Mouse (Mus musculus) frontal cortex, postnatal 36 days (tissue): ENCODE measurements at regions not wholly inside any gene's neighbourhood (a gene's known extent, or its start where the extent isn't known, plus 50 kb on each side); places are given as distances from the start of the nearest gene placed in this dataset.
"Not testable (repeated sequence)": the region's sequence is repeated elsewhere in the genome, so short reads cannot be mapped to it uniquely, and the experiment has no call there.

Experiments used
- DNase-seq, 2 experiments: peaks; one replicate each; pipeline ENCODE4 v3.0.0; 2022; ENCODE audit warnings: low spot score in 2 of 2

GRCm38 (mm10) chr10:11801372-11802230 lies 458.4 kb downstream of the Epm2a start:
- not testable (repeated sequence) for DNase-seq

GRCm38 (mm10) chr10:11809255-11809654 lies 466.1 kb downstream of the Epm2a start:
- DNase-seq, result no peak

- DNase-seq, result no peak
These were observed 479.3 kb downstream of the Epm2a start for GRCm38 (mm10) chr10:11822418-11822959.

GRCm38 (mm10) chr10:11841094-11841493 lies 497.9 kb downstream of the Epm2a start:
- DNase-seq, result peak; percentile 30 to 59

GRCm38 (mm10) chr10:11841494-11841893 lies 498.3 kb downstream of the Epm2a start:
- DNase-seq, result peak; percentile 15 to 58

GRCm38 (mm10) chr10:11846141-11846540 lies 502.9 kb downstream of the Epm2a start:
- DNase-seq, result no peak

- peak in 1 of 2 experiments; percentile 9 for DNase-seq
These were observed 532.2 kb downstream of the Epm2a start for GRCm38 (mm10) chr10:11875145-11876131.

- DNase-seq, result peak in 1 of 2 experiments; percentile 15
These were observed 543.0 kb downstream of the Epm2a start for GRCm38 (mm10) chr10:11886237-11886636.

- no peak for DNase-seq
These were observed 545.7 kb downstream of the Epm2a start for GRCm38 (mm10) chr10:11888953-11889352.

GRCm38 (mm10) chr10:11922132-11922531 lies 578.9 kb downstream of the Epm2a start:
- DNase-seq, result no peak

GRCm38 (mm10) chr10:11938164-11938563 lies 595.0 kb downstream of the Epm2a start:
- no peak for DNase-seq

- no peak for DNase-seq
These were observed 599.6 kb downstream of the Epm2a start for GRCm38 (mm10) chr10:11942772-11943171.

- no peak for DNase-seq
These were observed 617.2 kb downstream of the Epm2a start for GRCm38 (mm10) chr10:11960327-11960922.

- DNase-seq, result no peak
These were observed 661.8 kb downstream of the Epm2a start for GRCm38 (mm10) chr10:12004966-12005365.

- no peak for DNase-seq
These were observed 662.7 kb downstream of the Epm2a start for GRCm38 (mm10) chr10:12005889-12006288.

- no peak for DNase-seq
These were observed 674.1 kb downstream of the Epm2a start for GRCm38 (mm10) chr10:12017286-12017685.

- DNase-seq, result no peak
These were observed 675.1 kb downstream of the Epm2a start for GRCm38 (mm10) chr10:12018281-12018680.

GRCm38 (mm10) chr10:12019159-12019779 lies 676.1 kb downstream of the Epm2a start:
- peak; percentile 63 to 83 for DNase-seq

GRCm38 (mm10) chr10:12020576-12020975 lies 677.4 kb downstream of the Epm2a start:
- DNase-seq, result no peak

GRCm38 (mm10) chr10:12035159-12035558 lies 692.0 kb downstream of the Epm2a start:
- DNase-seq, result no peak

GRCm38 (mm10) chr10:12045937-12046336 lies 702.7 kb downstream of the Epm2a start:
- no peak for DNase-seq
